Mouse (Mus musculus) left cerebral cortex, postnatal 4 days (tissue): ENCODE data around the gene Hspa4l. TPM values are rescaled to one million over a fixed set of nuclear protein-coding genes. Genes with fewer than 3 reads are reported as not detected.

ENCODE experiments used
- DNase-seq: peaks from one replicate; pipeline ENCODE4 v3.0.0-alpha.2; 2022
- intact Hi-C: fragments of 180-260 bp; cut with DNase I; formaldehyde crosslinking; loops from one replicate; pipeline ENCODE4 v1.15.1; 2025
- total RNA-seq, 2 experiments: library from RNA; stranded (reverse); gene quantifications; 2 replicates each; pipeline ENCODE4 v1.2.3; 2021

The Hspa4l gene
- total RNA-seq: 10 to 100 TPM; 55.6 to 55.8 TPM

GRCm38 (mm10) chr3:40744024-40744835 lies at the start of gene Hspa4l:
Gene Hspa4l (plus strand): TSS chr3:40744495.
- intact Hi-C loops: no loop called here
- no peak for DNase-seq

- no peak for DNase-seq
- intact Hi-C loops: no loop called here
Observed at GRCm38 (mm10) chr3:40695162-40695561, 49.1 kb upstream of the Hspa4l start.

GRCm38 (mm10) chr3:40698834-40699233 lies 45.5 kb upstream of the Hspa4l start:
- no peak for DNase-seq
- intact Hi-C loops: no loop called here

GRCm38 (mm10) chr3:40704816-40705430 lies 39.4 kb upstream of the Hspa4l start:
- intact Hi-C loops: no loop called here
- DNase-seq: no peak

GRCm38 (mm10) chr3:40708655-40709054 lies 35.6 kb upstream of the Hspa4l start, which contains the start of gene Slc25a31:
Gene Slc25a31 (plus strand): TSS chr3:40708855.
- intact Hi-C loops: no loop called here
- no peak for DNase-seq

GRCm38 (mm10) chr3:40716056-40716455 lies 28.2 kb upstream of the Hspa4l start:
- DNase-seq: no peak
- intact Hi-C loops: no loop called here

- intact Hi-C loops: no loop called here
- DNase-seq: no peak
Observed at GRCm38 (mm10) chr3:40719022-40719421, 25.3 kb upstream of the Hspa4l start.

GRCm38 (mm10) chr3:40738381-40738912 lies 5.8 kb upstream of the Hspa4l start:
- DNase-seq: no peak
- intact Hi-C loops: no loop called here

- intact Hi-C loops: loop anchor here (5.0 kb wide), 1 partner anchor 218 kb away; no protein-coding TSS in a partner anchor
- peak; percentile 95 for DNase-seq
Observed at GRCm38 (mm10) chr3:40744836-40745660, 753 bp downstream of the Hspa4l start.

GRCm38 (mm10) chr3:40745661-40746547 lies 1.6 kb downstream of the Hspa4l start:
- DNase-seq: peak; percentile 53
- intact Hi-C loops: loop anchor here (5.0 kb wide), 1 partner anchor 219 kb away; no protein-coding TSS in a partner anchor

- intact Hi-C loops: no loop called here
- no peak for DNase-seq
Observed at GRCm38 (mm10) chr3:40760746-40761145, 16.5 kb downstream of the Hspa4l start.

GRCm38 (mm10) chr3:40761312-40761711 lies 17.0 kb downstream of the Hspa4l start:
- DNase-seq: no peak
- intact Hi-C loops: no loop called here

- intact Hi-C loops: no loop called here
- DNase-seq: no peak
Observed at GRCm38 (mm10) chr3:40793783-40794182, 49.5 kb downstream of the Hspa4l start.

- intact Hi-C loops: no loop called here
- DNase-seq: no peak
Observed at GRCm38 (mm10) chr3:40798054-40798453, 53.8 kb downstream of the Hspa4l start.

- intact Hi-C loops: no loop called here
- peak; percentile 52 for DNase-seq
Observed at GRCm38 (mm10) chr3:40798500-40798899, 54.2 kb downstream of the Hspa4l start.

GRCm38 (mm10) chr3:40799530-40800372 lies 55.5 kb downstream of the Hspa4l start, which contains the start of gene Plk4:
Gene Plk4 (plus strand): TSS chr3:40800019.
- DNase-seq: peak; percentile 98
- intact Hi-C loops: no loop called here

- intact Hi-C loops: no loop called here
- peak; percentile 54 for DNase-seq
Observed at GRCm38 (mm10) chr3:40800373-40800823, 56.1 kb downstream of the Hspa4l start.

GRCm38 (mm10) chr3:40806871-40807270 lies 62.6 kb downstream of the Hspa4l start:
- no peak for DNase-seq
- intact Hi-C loops: no loop called here

GRCm38 (mm10) chr3:40808686-40809085 lies 64.4 kb downstream of the Hspa4l start:
- no peak for DNase-seq
- intact Hi-C loops: no loop called here
